In the genomic region with DNA sequence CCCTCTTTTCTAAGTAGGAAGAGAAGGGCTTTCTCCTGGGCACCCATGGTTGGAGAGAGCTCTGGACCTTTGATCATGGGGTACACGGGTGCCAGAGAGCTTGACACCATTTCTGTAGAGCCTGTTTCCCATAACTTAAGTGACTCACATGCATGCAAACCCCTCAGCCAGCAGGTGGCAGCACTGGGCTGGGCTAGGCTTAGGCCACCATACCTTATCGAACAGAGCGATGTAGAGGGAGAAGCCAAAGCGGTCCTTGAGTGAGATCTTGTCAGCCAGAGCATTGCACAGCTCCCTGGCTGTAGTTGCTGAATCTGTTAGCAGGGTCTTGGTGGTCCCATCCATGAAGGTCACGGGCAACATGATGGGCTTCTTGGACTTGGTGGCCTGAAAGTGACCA, we compare ENCODE assay signal across 8 mouse cellular contexts. TPM values are rescaled to one million over a fixed set of nuclear protein-coding genes. Genes with fewer than 3 reads are reported as not detected.
DNase-seq lines count a peak whose midpoint lies in the region; ATAC-seq lines count a peak whose summit lies in the region.

No protein-coding gene starts in this region.

- 38% methylated on average over 5 of the region's 5 CpGs for WGBS in hindbrain, embryonic 16.5 days

- H3K9ac ChIP-seq in hindbrain, embryonic 16.5 days (ENCODE audit: low read depth, low read length), result no peak overlapping the region

- H3K4me1 ChIP-seq in hindbrain, embryonic 16.5 days (ENCODE audit: control insufficient read depth, insufficient read depth, low read depth, low read length), result no peaks in the 10 kb centered on the region

- no peak overlapping the region for H3K4me2 ChIP-seq in hindbrain, embryonic 16.5 days (ENCODE audit: low read length)

- no peak overlapping the region for H3K4me3 ChIP-seq in hindbrain, embryonic 16.5 days (ENCODE audit: low read length)

- no peaks in the 10 kb centered on the region for H3K27me3 ChIP-seq in hindbrain, embryonic 16.5 days (replicated peaks; ENCODE audit: control insufficient read depth, insufficient read depth, low read length)

- peak; percentile 70; the same call in 1 of the 2 replicates for ATAC-seq in hindbrain, embryonic 16.5 days

- no peaks in the 10 kb centered on the region for H3K9me3 ChIP-seq in hindbrain, embryonic 16.5 days (ENCODE audit: control insufficient read depth, low read length)

- no peak overlapping the region for H3K27ac ChIP-seq in hindbrain, embryonic 16.5 days (ENCODE audit: low read depth, low read length)

- H3K36me3 ChIP-seq in hindbrain, embryonic 16.5 days (ENCODE audit: control insufficient read depth, insufficient read depth, low read length), result 0 out of 2 replicates have a peak, but pooled peaks cover 5% of the 10 kb centered on the region

- DNase-seq in MN1 (ENCODE audit: low spot score), result peak; percentile 86
- DNase-seq in cerebellum, adult 11-12 months, result peak; percentile 66
- DNase-seq in forelimb bud, embryonic 11.5 days (ENCODE audit: low read depth, low spot score), result peak; percentile 83
- peak; percentile 61 to 69 for DNase-seq in layer of hippocampus, postnatal 36 days
- peak; percentile 80 to 87 for DNase-seq in lung, postnatal 4 days
- peak; percentile 70 to 76 for DNase-seq in right cerebral cortex, adult 2 months (ENCODE audit: low spot score in 2 of 2)
- peak; percentile 87 for DNase-seq in urinary bladder, postnatal 14 days (ENCODE audit: low spot score)

RNA-seq across cellular contexts. Expression of gene Myo7a, which starts 47.7 kb away (rescaled TPM):
- polyA plus RNA-seq in hindbrain, embryonic 16.5 days (2015; fragmentation: Nextera tagmentation; extraction: Ambion mirVana), result 13.9 and 22.8 TPM in 2 replicates
- total RNA-seq in layer of hippocampus, postnatal 36 days (2021), result 10 to 100 TPM; 10.1 to 10.2 TPM
